ENCODE assay signal across 12 mouse cellular contexts in the genomic region with DNA sequence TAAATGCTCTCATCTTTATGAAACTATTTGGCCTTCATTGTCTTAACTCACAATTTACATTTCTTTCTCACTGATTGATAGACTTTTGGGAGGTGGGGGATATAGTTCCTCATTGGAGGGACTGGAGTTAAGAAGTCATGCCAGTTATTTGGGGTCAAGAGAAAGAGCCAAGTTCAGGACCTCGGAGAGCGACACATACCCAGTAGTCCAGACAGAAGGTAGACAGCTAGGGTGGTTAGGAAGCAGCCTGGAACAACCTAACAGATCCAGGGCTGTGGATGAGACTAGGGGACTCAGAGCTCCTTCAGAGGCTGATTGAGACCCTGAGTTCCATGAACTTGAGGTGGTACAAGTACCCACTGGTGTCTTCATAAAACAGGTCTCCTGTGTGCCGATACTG.
A peak's percentile ranks its signal among the peaks of the same experiment; 100 is the strongest.
DNase-seq lines count a peak whose midpoint lies in the region; ATAC-seq and TF ChIP-seq lines count a peak whose summit lies in the region.
"Had no signal": no experiment of that assay in that cellular context is flagged by ENCODE, and none has a peak within 500 bp of the region (broad histone marks: within the 10 kb centered on the region; RNA-seq: fewer than 3 reads in every experiment).

No protein-coding gene starts in this region.

- H3K4me2 ChIP-seq in kidney, embryonic 14.5 days (replicated peaks; ENCODE audit: low read depth, low read length): no peak overlapping the region
- H3K4me2 ChIP-seq: forebrain, embryonic 15.5 days; liver, embryonic 11.5 days had no signal

- no peaks in the 10 kb centered on the region for H3K9me3 ChIP-seq in kidney, embryonic 14.5 days (ENCODE audit: control insufficient read depth, low read length)
- H3K9me3 ChIP-seq: forebrain, embryonic 15.5 days had no signal

- H3K27ac ChIP-seq in kidney, adult 2 months (ENCODE audit: insufficient read depth, low read depth, low read length): no peak overlapping the region
- no peak overlapping the region for H3K27ac ChIP-seq in kidney, embryonic 14.5 days (ENCODE audit: low read depth, low read length)
- H3K27ac ChIP-seq: forebrain, embryonic 15.5 days had no signal

- no peaks in the 10 kb centered on the region for H3K4me1 ChIP-seq in kidney, adult 2 months (ENCODE audit: control insufficient read depth, insufficient read depth, low read length)
- H3K4me1 ChIP-seq in kidney, embryonic 14.5 days (ENCODE audit: control insufficient read depth, insufficient read depth, low read length): no peaks in the 10 kb centered on the region

- peak; percentile 25 for DNase-seq in kidney, adult 2 months
- DNase-seq in A20 (ENCODE audit: low read depth, low spot score): peak; percentile 2
- peak; percentile 3 for DNase-seq in MEL-GATA-1-ER (ENCODE audit: extremely low read depth, low read depth)
- DNase-seq in induced T-regulatory cell, adult 2 months (ENCODE audit: low read depth): peak; percentile 11
- DNase-seq in left cerebral cortex, postnatal 4 days: no peak
- no peak for DNase-seq in cerebellum, postnatal 14 days
- DNase-seq: cerebellum, adult 9-11 months; thymus, postnatal 36 days had no signal

- WGBS in kidney, adult 2 months: 68% methylated on average over 3 of the region's 3 CpGs
- WGBS in kidney, embryonic 14.5 days: 52% methylated on average over 3 of the region's 3 CpGs

- no peak for TF ChIP-seq POLR2A in kidney, adult 2 months (IDR thresholded peaks at IDR 0.05; ENCODE audit: low read depth, low read length)

- TF ChIP-seq CTCF in kidney, adult 2 months (conservative IDR thresholded peaks at IDR 0.05; ENCODE audit: insufficient read depth, insufficient read length, low read depth, low read length): no peak

- H3K36me3 ChIP-seq in kidney, adult 2 months (ENCODE audit: control insufficient read depth, insufficient read depth, low read length): no peaks in the 10 kb centered on the region
- H3K36me3 ChIP-seq in kidney, embryonic 14.5 days (ENCODE audit: control insufficient read depth, insufficient read depth, low read length): no peaks in the 10 kb centered on the region
- H3K36me3 ChIP-seq: forebrain, embryonic 15.5 days had no signal

- ATAC-seq in kidney, embryonic 14.5 days (ENCODE audit: low FRiP score, low TSS enrichment): no peak
- ATAC-seq: forebrain, embryonic 15.5 days; intestine, embryonic 16.5 days had no signal

- no peak overlapping the region for H3K9ac ChIP-seq in kidney, embryonic 14.5 days (ENCODE audit: low read depth, low read length)
- H3K9ac ChIP-seq: forebrain, embryonic 15.5 days had no signal

- intact Hi-C loops in left cerebral cortex, postnatal 4 days (cut with DNase I): no loop called here

- no peak overlapping the region for H3K4me3 ChIP-seq in kidney, adult 2 months (ENCODE audit: insufficient read depth, low read depth, low read length)
- H3K4me3 ChIP-seq in kidney, embryonic 14.5 days (ENCODE audit: low read length): no peak overlapping the region
- H3K4me3 ChIP-seq: forebrain, embryonic 15.5 days had no signal

- H3K27me3 ChIP-seq in kidney, adult 2 months (replicated peaks; ENCODE audit: control insufficient read depth, insufficient read depth, low read length): no peaks in the 10 kb centered on the region
- H3K27me3 ChIP-seq in kidney, embryonic 14.5 days (ENCODE audit: control insufficient read depth, insufficient read depth, low read length): no peaks in the 10 kb centered on the region
- H3K27me3 ChIP-seq: forebrain, embryonic 15.5 days had no signal

Comparison
In these comparisons a context has a peak if more than half of its experiments do, and no peak if none do; other contexts are left out.
1. DNase-seq: peak in kidney, adult 2 months (single experiment), A20 (single experiment), MEL-GATA-1-ER (single experiment) and induced T-regulatory cell, adult 2 months (single experiment); none in left cerebral cortex, postnatal 4 days (single experiment) and cerebellum, postnatal 14 days (0 of 2).